Mouse (Mus musculus) liver, adult 2 months (tissue): ENCODE results near the gene Sgsm1.

Experiments
- CTCF ChIP-seq: fragments of 200-500 bp; IDR thresholded peaks from 2 replicates; pipeline ENCODE4 v1.5.1; 2011; ENCODE audit warnings: low read depth, low read length, control low read depth
- POLR2A ChIP-seq: fragments of 200-500 bp; IDR thresholded peaks from 2 replicates; pipeline ENCODE4 v1.6.1; 2011; ENCODE audit warnings: low read length, control low read depth; ENCODE audit not compliant: insufficient read depth; ENCODE audit errors: extremely low read depth

- TF ChIP-seq CTCF (no peak), POLR2A (no peak)
Observed at GRCm38 (mm10) chr5:113298826-113299225, 11.8 kb downstream of the Sgsm1 start.
